Mouse (Mus musculus) kidney, adult 2 months (tissue): ENCODE data around the gene Vcpkmt. TPM values are rescaled to one million over a fixed set of nuclear protein-coding genes. Genes with fewer than 3 reads are reported as not detected.
"Not testable (repeated sequence)": the region's sequence is repeated elsewhere in the genome, so short reads cannot be mapped to it uniquely, and the experiment has no call there.

Experiments used
- DNase-seq: peaks from one replicate; pipeline ENCODE4 v3.0.0; 2021
- H3K27ac ChIP-seq: fragments of 200-500 bp; 2 replicates; pipeline ENCODE4 v1.5.1; 2012; ENCODE audit warnings: low read depth, low read length, control low read depth, inconsistent platforms; ENCODE audit not compliant: insufficient read depth
- H3K27me3 ChIP-seq: fragments of 200-500 bp; replicated peaks from 2 replicates; pipeline ENCODE4 v1.6.1; 2012; ENCODE audit warnings: mild to moderate bottlenecking, moderate library complexity, low read length, inconsistent platforms; ENCODE audit not compliant: control insufficient read depth, insufficient read depth
- H3K36me3 ChIP-seq: fragments of 200-500 bp; 2 replicates; pipeline ENCODE4 v1.6.1; 2012; ENCODE audit warnings: mild to moderate bottlenecking, moderate library complexity, low read length, inconsistent platforms; ENCODE audit not compliant: control insufficient read depth, insufficient read depth
- H3K4me1 ChIP-seq: fragments of 200-500 bp; 2 replicates; pipeline ENCODE4 v1.6.1; 2011; ENCODE audit warnings: low read length; ENCODE audit not compliant: control insufficient read depth, insufficient read depth
- H3K4me3 ChIP-seq: fragments of 200-500 bp; 2 replicates; pipeline ENCODE4 v1.5.1; 2011; ENCODE audit warnings: mild to moderate bottlenecking, low read depth, low read length, control low read depth; ENCODE audit not compliant: insufficient read depth
- CTCF ChIP-seq: fragments of 200-500 bp; conservative IDR thresholded peaks from 2 replicates; pipeline ENCODE4 v1.5.1; 2011; ENCODE audit warnings: low read depth, mild to moderate bottlenecking, control low read depth, low read length, moderate library complexity, mixed read lengths; ENCODE audit not compliant: insufficient read depth, insufficient read length
- POLR2A ChIP-seq: fragments of 200-500 bp; IDR thresholded peaks from one replicate; pipeline ENCODE4 v1.6.1; 2011; ENCODE audit warnings: low read depth, low read length, control low read depth
- WGBS: fragments of 180-500 bp; shearing (Covaris S2); methylation state at CpG from one replicate; pipeline ENCODE4 v1.1.7; 2018; 5-methylcytosine and 5-hydroxymethylcytosine counted together
- polyA plus RNA-seq: library from polyadenylated mRNA; depleted of rRNA; stranded (reverse); fragments of >200 nt; gene quantifications from 2 replicates; pipeline ENCODE4 v1.2.3, GENCODE M21; 2012

Gene Vcpkmt
- polyA plus RNA-seq, 1 experiment: 7.1 TPM

DNA sequence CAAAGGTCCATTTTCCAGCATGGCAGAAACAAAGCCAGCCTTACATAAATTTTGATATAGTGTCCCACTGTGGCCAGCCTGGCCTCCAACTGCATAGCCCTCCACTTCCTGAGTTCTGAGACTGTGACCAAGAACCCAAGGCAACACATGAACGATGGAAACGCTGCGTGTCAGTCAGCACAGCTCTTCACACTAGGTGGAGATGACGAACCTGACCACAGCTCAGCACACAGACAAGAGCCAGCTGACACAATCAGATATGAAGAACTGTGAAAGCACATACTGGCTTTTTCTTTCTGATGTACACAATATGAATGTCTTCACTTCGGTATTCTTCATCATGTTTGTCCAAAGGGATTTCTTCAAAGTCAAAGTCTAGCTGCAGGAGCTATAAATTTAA is 3.2 kb downstream of the Vcpkmt start:
- Histone ChIP-seq H3K27me3 (no peaks in the 10 kb centered on the region), H3K36me3 (peaks cover 1% of the 10 kb centered on the region; the same call in 1 of the 2 replicates), H3K4me3 (no peak overlapping the region), H3K4me1 (peaks cover 10% of the 10 kb centered on the region; the same call in 1 of the 2 replicates), H3K27ac (no peak overlapping the region)
- WGBS: 89% methylated on average over 5 of the region's 5 CpGs
- TF ChIP-seq CTCF (no peak), POLR2A (no peak)
- DNase-seq: no peak

DNA sequence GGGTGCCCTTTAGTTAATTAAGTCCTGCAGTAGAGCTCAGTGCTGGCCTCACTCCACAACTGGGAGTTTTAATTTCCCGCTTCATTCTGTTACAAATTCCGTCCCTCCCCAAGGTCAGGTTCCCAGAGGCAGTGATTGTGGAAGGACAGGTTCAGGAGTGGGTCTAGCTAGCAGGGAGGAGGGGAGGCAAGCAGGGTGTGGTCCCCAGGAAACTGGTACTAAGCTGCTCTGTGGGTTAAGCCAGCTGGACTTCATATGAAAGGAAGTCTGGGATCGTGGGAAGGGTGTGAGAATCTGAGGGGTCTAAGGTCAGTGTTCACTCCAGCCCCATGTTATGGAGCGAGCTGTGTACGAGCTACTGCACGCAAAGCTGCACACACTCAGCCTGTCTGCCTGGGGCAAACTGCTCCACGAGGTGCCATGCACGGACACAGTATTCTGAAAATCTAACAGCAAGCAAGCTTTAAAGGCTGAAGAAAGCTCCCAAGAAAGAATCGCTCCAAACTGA is 6.7 kb downstream of the Vcpkmt start:
- H3K27ac ChIP-seq: peak overlapping the region; percentile 67; the same call in 1 of the 2 replicates
- peaks cover 1% of the 10 kb centered on the region; the same call in 1 of the 2 replicates for H3K36me3 ChIP-seq
- peaks cover 10% of the 10 kb centered on the region; the same call in 1 of the 2 replicates for H3K4me1 ChIP-seq
- TF ChIP-seq POLR2A: no peak
- TF ChIP-seq CTCF: no peak
- 58% methylated on average over 9 of the region's 9 CpGs for WGBS
- peak; percentile 45 for DNase-seq
- no peaks in the 10 kb centered on the region for H3K27me3 ChIP-seq
- no peak overlapping the region for H3K4me3 ChIP-seq

DNA sequence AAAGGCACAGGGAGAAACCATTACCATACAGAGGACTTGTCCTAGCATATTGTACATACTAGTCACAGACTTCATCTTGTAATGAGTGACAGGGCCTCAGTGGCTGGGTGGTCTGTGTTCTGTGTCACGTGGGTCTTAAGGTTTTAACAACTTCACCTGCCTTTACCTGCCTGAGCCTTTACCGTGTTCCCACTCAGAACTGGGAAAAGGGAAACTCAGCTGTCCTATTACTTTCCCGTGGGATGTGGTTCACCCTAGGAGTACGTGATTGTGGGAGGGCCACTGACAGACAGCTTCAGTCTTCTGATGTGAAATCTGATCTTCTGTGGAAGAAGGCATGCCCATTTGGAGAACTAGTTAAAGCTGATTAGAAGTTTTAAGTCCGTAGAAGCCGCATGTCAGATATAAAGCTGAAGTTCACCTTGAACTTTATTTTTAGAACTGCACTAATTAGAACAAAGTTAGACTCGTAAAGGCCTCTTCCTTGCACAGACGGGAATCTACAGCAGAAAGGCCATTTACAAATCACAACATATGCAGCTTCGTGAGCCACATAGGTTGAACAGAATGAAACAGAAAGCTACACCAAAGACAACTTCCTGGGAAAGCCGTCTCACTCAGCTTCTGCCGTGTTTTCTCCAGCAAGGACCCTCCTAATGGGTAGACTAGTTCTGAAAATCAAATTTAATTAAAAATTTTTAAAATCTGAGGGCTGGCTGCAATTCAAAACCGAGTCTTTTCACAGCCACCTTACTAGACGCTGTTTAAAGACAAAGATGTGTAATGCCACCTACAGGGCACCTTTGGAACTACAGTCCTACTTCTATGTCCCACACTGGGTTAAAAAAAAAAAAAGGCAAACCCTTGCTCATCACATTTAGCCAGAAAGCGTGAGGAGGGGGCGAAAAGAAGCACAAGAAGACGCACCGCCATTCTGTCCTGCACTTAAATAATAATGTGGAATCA is 8.6 kb downstream of the Vcpkmt start:
- WGBS: 13% methylated on average over 17 of the region's 17 CpGs
- peak; percentile 85 for DNase-seq
- Histone ChIP-seq H3K36me3 (peaks cover 1% of the 10 kb centered on the region; the same call in 1 of the 2 replicates), H3K4me1 (peaks cover 10% of the 10 kb centered on the region; the same call in 1 of the 2 replicates), H3K4me3 (peak overlapping the region; percentile 58), H3K27ac (peak overlapping the region; percentile 55; the same call in 1 of the 2 replicates), H3K27me3 (no peaks in the 10 kb centered on the region)
- TF ChIP-seq POLR2A (no peak), CTCF (0 out of 2 replicates have a peak, but pooled peaks have one; percentile 11)

DNA sequence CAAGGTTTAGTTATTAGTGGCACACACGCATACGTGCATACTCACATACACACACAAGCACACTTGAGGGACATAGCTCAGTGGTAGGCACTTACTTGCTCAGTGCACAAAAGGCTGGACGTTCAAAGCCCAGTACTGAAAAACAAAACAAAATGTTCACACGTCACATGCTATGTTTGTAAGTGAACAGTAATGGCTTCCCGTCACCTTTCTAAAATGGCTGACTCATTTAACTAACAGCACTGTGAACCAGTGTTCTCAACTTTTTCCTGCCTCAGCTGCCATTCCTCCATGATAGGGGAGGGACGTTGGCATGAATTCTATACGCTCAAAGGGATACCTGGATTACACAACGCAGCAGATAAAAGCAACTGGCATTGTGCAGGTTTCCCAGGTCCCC is 9.6 kb downstream of the Vcpkmt start:
- Histone ChIP-seq H3K36me3 (peaks cover 1% of the 10 kb centered on the region; the same call in 1 of the 2 replicates), H3K4me1 (peaks cover 10% of the 10 kb centered on the region; the same call in 1 of the 2 replicates), H3K4me3 (no peak overlapping the region), H3K27me3 (no peaks in the 10 kb centered on the region), H3K27ac (no peak overlapping the region)
- no peak for DNase-seq
- WGBS: 95% methylated on average over 8 of the region's 8 CpGs
- TF ChIP-seq POLR2A: no peak

DNA sequence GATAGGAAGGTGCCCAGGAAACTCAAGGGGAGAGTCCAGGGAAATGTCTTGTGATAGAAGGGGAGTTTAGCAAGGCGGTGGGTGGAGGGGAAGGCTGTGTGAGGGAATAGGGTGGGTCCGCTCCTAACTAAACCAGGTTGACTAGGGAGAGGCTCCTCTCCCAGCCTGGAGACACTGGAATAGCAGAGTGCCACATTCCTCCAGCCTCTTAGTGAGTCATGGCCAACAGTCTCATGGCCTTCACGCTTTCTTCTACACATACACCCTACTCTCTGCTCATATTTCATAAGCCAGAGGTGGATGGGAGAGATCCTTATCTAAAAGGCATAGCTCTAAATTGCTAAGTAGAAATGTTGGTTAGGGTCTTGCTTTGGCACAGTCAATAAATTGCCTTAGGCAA is 12.9 kb downstream of the Vcpkmt start:
- H3K27me3 ChIP-seq: no peaks in the 10 kb centered on the region
- no peaks in the 10 kb centered on the region for H3K36me3 ChIP-seq
- peaks cover 7% of the 10 kb centered on the region; the same call in 1 of the 2 replicates for H3K4me1 ChIP-seq
- no peak for DNase-seq
- TF ChIP-seq CTCF: no peak
- TF ChIP-seq POLR2A: no peak
- WGBS: 94% methylated on average over 3 of the region's 3 CpGs
- no peak overlapping the region for H3K27ac ChIP-seq
- H3K4me3 ChIP-seq: no peak overlapping the region

DNA sequence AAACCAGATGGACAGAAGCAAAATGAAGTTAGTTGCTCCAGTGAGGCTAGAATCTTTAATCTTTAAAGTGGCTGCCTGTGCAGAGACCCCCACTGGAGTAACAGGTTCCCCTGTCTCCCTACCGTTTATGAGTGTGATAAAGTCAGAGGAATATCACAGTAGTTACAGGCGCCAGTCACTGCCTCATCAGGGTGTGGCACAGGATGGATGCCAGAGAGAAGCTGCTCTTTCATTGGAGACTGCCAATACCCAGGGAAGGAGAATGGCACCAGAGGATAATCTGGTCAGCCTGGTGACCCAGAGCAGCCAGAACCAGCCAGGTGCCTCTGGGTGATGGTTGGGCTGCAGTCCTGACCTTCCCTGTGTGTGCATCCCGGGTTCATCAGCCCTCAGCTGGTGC is 14.6 kb downstream of the Vcpkmt start:
- DNase-seq: no peak
- no peaks in the 10 kb centered on the region for H3K27me3 ChIP-seq
- H3K4me3 ChIP-seq: no peak overlapping the region
- TF ChIP-seq POLR2A: no peak
- TF ChIP-seq CTCF: no peak
- H3K27ac ChIP-seq: no peak overlapping the region
- no peaks in the 10 kb centered on the region for H3K36me3 ChIP-seq
- no peaks in the 10 kb centered on the region for H3K4me1 ChIP-seq
- 86% methylated on average over 3 of the region's 3 CpGs for WGBS

DNA sequence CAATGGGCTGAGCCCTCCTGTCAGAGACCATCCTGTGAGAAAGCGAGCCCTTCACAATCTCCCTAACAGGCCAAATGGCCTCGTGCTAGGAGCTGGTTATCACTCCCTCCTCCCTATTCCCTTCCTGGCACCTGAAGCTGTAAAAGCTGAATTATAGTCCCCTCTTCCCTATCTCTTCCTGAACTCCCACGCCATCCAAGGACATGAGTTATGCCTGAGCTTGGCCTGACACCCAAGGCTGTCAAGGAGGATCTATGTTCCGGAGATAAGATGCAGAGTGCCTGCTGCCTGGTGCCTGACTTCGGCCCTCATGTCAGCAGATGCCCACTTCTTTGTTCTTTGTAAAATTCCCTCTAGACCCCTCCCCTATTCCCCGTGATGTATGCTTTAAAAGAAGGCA is 21.8 kb downstream of the Vcpkmt start:
- not testable (repeated sequence) for H3K36me3 ChIP-seq, H3K4me1 ChIP-seq, DNase-seq, H3K4me3 ChIP-seq, H3K27ac ChIP-seq, H3K27me3 ChIP-seq
- WGBS: 63% methylated on average over 6 of the region's 6 CpGs
